Mouse (Mus musculus): Measurements from ENCODE around the gene March10.

Gene March10

GRCm38 (mm10) chr11:105366051-105366450 lies 90.5 kb downstream of the March10 start:
- in situ Hi-C loops (cut with MboI; ENCODE audit: low pct_unique_long_range_greater_than_20kb in 1 of 2, low sequenced_read_pairs in 2 of 2, unreplicated experiment in 1 of 2), result loop anchor here in 1 of 2 experiments (25.0 kb wide), 1 partner anchor 221 kb away; the partner anchor contains the start of gene Tanc2

DNA sequence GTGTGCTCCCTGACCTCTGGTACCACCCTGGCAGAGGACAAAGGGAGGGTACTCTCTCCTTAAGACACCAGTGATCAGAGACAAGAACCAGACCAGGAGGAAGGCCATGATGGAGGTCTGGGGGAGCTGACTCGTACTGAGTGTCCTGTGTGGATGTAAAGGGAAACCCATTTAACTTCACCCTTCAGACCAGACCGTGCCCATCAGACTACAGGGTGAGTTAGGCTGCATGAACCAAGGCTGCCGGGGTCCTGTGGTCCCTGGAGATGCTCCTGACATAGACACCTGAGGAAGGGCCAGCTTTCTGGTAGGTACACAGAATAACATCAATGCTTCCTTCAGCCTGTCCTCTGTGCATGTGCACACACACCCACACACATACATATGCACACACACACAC lies 90.9 kb downstream of the March10 start:
- in situ Hi-C loops (cut with MboI; ENCODE audit: low pct_unique_long_range_greater_than_20kb in 1 of 2, low sequenced_read_pairs in 2 of 2, unreplicated experiment in 1 of 2), result loop anchor here in 1 of 2 experiments (25.0 kb wide), 1 partner anchor 222 kb away; the partner anchor contains the start of gene Tanc2

DNA sequence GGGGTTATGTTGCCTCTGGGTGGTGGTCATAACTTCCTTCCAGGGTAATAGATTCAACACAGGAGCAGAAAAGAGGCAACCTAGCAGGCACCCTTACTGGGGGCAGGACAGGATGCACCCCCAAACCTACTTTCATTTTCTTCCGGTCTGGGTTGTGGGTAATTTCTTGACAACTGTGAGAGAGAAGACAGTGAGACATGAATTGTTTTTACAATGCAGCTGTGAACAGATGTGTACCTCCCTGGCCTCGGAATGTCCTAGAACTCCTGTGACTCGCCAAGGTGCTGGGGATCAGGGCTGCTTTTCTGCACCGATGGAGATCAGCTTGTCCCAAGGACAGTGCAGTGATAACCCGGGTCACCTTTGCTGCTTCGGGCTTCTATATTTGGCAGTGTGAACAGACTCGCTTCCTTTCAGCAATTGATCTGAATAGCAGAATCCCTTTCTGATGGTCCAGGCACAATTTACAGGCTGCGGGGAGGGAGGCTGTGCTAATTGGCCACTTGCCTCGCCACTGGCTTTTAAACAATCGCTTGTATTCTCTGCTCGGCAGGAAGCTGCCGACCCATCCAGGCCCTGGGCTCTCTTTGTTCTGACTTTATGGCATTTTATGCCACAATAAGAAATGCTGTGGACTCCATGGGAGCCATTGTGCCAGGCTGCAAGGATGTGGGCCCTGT lies 92.0 kb downstream of the March10 start:
- in situ Hi-C loops (cut with MboI; ENCODE audit: low pct_unique_long_range_greater_than_20kb in 1 of 2, low sequenced_read_pairs in 2 of 2, unreplicated experiment in 1 of 2), result loop anchor here in 1 of 2 experiments (25.0 kb wide), 1 partner anchor 223 kb away; the partner anchor contains the start of gene Tanc2

DNA sequence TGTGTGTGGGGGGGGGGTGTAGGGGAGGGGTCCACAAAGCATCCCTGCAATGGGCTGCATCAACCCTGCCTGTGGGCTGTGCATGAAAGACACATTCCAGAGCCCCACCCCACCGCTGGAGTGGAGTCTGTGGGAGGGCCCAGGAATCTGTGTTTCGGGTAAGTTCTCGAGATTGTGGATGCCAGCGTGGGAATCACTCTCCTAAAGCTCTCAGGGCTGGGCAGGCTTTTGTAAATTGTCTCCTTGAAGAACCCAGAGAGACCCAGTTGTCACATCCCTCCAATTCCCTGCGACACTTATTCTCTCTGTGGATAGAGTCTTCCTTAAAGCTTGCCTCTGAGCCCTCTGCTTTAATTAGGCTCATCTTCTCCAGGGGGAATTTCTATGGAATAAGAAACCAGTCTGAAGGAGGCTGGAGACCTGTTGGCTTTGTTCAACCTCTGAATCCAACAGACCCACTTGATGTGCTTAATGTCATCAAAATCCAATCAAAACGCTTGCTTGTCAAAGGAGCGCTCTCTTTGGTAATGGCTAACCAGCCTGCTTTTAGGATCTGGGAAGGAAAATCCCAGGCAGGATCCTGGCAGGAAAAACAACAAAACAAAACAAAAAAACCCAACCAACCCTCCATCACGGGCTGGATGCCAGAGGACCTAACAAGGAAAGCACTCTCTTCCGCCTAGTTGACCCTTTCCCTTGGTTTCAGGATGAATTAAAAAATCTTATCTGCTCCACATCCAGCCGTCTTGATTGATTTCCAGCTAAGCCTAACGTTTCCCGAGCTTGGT lies 92.7 kb downstream of the March10 start:
- in situ Hi-C loops (cut with MboI; ENCODE audit: low pct_unique_long_range_greater_than_20kb in 1 of 2, low sequenced_read_pairs in 2 of 2, unreplicated experiment in 1 of 2), result loop anchor here in 1 of 2 experiments (25.0 kb wide), 1 partner anchor 224 kb away; the partner anchor contains the start of gene Tanc2

GRCm38 (mm10) chr11:105362946-105363597 lies 93.5 kb downstream of the March10 start:
- in situ Hi-C loops (cut with MboI; ENCODE audit: low pct_unique_long_range_greater_than_20kb in 1 of 2, low sequenced_read_pairs in 2 of 2, unreplicated experiment in 1 of 2), result loop anchor here in 1 of 2 experiments (25.0 kb wide), 1 partner anchor 224 kb away; the partner anchor contains the start of gene Tanc2

GRCm38 (mm10) chr11:105362041-105362765 lies 94.3 kb downstream of the March10 start:
- in situ Hi-C loops (cut with MboI; ENCODE audit: low pct_unique_long_range_greater_than_20kb in 1 of 2, low sequenced_read_pairs in 2 of 2, unreplicated experiment in 1 of 2), result loop anchor here in 1 of 2 experiments (25.0 kb wide), 1 partner anchor 225 kb away; the partner anchor contains the start of gene Tanc2

- in situ Hi-C loops (cut with MboI; ENCODE audit: low pct_unique_long_range_greater_than_20kb in 1 of 2, low sequenced_read_pairs in 2 of 2, unreplicated experiment in 1 of 2), result loop anchor here in 1 of 2 experiments (25.0 kb wide), 1 partner anchor 231 kb away; the partner anchor contains the start of gene Tanc2
Measured at GRCm38 (mm10) chr11:105356301-105356700, 100.2 kb downstream of the March10 start.

GRCm38 (mm10) chr11:105353891-105354280 lies 102.6 kb downstream of the March10 start:
- in situ Hi-C loops (cut with MboI; ENCODE audit: low pct_unique_long_range_greater_than_20kb in 1 of 2, low sequenced_read_pairs in 2 of 2, unreplicated experiment in 1 of 2), result loop anchor here in 1 of 2 experiments (25.0 kb wide), 1 partner anchor 233 kb away; the partner anchor contains the start of gene Tanc2

- in situ Hi-C loops (cut with MboI; ENCODE audit: low pct_unique_long_range_greater_than_20kb in 1 of 2, low sequenced_read_pairs in 2 of 2, unreplicated experiment in 1 of 2), result loop anchor here in 1 of 2 experiments (25.0 kb wide), 1 partner anchor 234 kb away; the partner anchor contains the start of gene Tanc2
Measured at GRCm38 (mm10) chr11:105352954-105353890, 103.3 kb downstream of the March10 start.

DNA sequence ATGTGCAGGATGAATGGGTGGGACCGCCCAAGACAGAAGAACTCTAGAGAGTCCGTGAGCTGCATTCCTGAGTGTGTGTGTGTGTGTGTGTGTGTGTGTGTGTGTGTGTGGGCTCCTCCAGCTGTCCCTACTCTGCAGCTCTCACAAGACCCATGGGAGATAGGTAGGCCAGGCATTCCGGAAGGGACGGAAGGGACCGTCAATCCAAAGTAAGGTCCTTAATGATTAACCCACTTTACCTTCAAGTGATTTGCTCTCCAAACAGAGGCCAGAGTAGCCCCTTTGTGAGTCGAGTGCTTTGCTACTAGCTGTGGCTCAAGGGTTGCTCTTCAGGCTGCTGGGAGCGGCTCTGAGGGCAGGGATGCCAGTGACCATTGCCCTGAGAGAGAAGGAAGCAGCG lies 104.4 kb downstream of the March10 start:
- in situ Hi-C loops (cut with MboI; ENCODE audit: low pct_unique_long_range_greater_than_20kb in 1 of 2, low sequenced_read_pairs in 2 of 2, unreplicated experiment in 1 of 2), result loop anchor here in 1 of 2 experiments (25.0 kb wide), 1 partner anchor 235 kb away; the partner anchor contains the start of gene Tanc2

DNA sequence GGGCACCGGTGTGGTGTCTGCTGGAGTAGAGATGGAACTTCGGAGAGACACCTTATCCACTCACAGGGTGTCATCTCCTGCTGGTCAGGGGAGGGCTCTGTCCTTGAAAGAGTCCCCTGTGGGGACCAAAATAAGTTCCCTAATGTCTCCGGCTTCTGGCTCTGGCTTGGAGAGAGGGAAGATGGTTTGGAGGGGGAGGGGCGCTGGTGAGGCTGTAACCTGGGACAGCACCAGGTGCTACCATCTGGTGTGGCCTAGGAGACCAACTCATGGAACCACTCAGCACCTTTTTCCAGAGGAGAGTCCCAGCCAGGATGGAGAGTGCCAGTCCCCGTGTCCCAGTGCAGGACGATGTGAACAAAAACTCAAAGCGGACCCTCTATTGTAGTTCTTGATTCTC lies 105.9 kb downstream of the March10 start:
- in situ Hi-C loops (cut with MboI; ENCODE audit: low pct_unique_long_range_greater_than_20kb in 1 of 2, low sequenced_read_pairs in 2 of 2, unreplicated experiment in 1 of 2), result loop anchor here in 1 of 2 experiments (25.0 kb wide), 1 partner anchor 237 kb away; the partner anchor contains the start of gene Tanc2

GRCm38 (mm10) chr11:105349780-105350324 lies 106.7 kb downstream of the March10 start:
- in situ Hi-C loops (cut with MboI; ENCODE audit: low pct_unique_long_range_greater_than_20kb in 1 of 2, low sequenced_read_pairs in 2 of 2, unreplicated experiment in 1 of 2), result loop anchor here (5.0 to 25.0 kb wide), 4 partner anchors 237 to 567 kb away; partner anchors contain the start of gene Tanc2 (in 1 of the 2)

GRCm38 (mm10) chr11:105348495-105348982 lies 108.0 kb downstream of the March10 start:
- in situ Hi-C loops (cut with MboI; ENCODE audit: low pct_unique_long_range_greater_than_20kb in 1 of 2, low sequenced_read_pairs in 2 of 2, unreplicated experiment in 1 of 2), result loop anchor here (5.0 to 10.0 kb wide), 3 partner anchors 246 to 569 kb away; no protein-coding TSS in a partner anchor

DNA sequence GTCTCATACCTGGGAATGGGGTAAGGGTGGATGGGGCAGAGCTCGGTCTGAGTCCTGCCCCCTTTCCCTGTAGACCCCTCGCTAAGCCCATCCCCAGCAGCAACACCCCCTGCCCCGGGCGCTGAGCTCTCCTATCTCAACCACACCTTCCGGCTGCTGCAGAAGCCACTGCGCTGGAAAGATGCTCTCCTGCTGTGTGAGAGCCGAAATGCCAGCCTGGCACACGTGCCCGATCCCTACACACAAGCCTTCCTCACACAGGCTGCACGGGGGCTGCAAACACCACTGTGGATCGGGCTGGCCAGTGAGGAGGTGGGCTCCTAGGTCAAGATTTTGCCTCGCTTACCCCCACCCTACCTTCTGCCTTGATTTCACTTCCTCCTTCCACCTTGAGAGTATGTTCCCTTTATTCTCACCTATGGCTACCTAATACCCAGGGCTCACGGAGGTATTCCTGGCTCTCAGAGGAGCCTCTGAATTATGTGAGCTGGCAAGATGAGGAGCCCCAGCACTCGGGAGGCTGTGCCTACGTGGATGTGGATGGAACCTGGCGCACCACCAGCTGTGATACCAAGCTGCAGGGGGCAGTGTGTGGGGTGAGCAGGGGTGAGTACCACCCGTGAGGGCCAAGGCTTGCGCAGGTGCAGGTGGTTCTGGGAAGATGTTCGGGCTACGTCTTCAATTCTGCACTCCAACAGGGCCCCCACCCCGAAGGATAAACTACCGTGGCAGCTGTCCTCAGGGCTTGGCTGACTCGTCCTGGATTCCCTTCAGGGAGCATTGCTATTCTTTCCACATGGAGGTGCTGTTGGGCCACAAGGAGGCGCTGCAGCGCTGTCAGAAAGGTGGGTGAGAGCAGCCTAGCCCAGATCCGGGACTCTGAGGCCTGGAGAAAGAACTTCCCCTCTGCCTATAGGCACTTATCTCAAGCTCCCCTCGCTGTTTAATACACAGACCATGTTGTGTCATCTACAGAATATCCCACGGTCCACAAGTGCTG lies 109.1 kb downstream of the March10 start:
- in situ Hi-C loops (cut with MboI; ENCODE audit: low pct_unique_long_range_greater_than_20kb in 1 of 2, low sequenced_read_pairs in 2 of 2, unreplicated experiment in 1 of 2), result loop anchor here (5.0 to 10.0 kb wide), 3 partner anchors 247 to 570 kb away; no protein-coding TSS in a partner anchor

DNA sequence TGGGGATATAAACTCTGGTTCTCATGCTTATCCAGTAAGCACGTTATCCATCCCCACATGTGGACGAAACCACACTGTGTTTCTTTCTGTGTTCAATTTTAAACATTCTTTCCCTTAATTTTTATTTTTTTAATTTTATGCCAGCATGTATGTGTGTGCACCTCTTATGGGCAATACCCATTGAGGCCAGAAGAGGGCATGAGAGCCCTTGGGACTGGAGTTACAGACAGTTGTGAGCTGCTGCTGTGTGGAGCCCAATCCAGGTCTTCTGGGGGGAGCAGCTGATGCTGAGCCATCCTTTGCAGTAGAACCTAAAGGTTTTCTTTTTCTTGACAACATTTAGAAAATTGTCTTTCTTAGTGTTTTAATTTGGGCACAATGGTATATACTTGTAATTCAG lies 111.3 kb downstream of the March10 start:
- in situ Hi-C loops (cut with MboI; ENCODE audit: low pct_unique_long_range_greater_than_20kb in 1 of 2, low sequenced_read_pairs in 2 of 2, unreplicated experiment in 1 of 2), result loop anchor here (5.0 to 10.0 kb wide), 3 partner anchors 250 to 572 kb away; no protein-coding TSS in a partner anchor

Data from mouse embryonic stem cell (cell line).